Mouse (Mus musculus) olfactory bulb, adult 2 months (tissue): ENCODE results near the gene Cd2bp2.

Source experiments
- CTCF ChIP-seq: fragments of 200-500 bp; IDR thresholded peaks from 2 replicates; pipeline ENCODE4 v1.5.1; 2012; ENCODE audit warnings: low read depth, mild to moderate bottlenecking, low read length, moderate library complexity; ENCODE audit not compliant: insufficient read depth
- POLR2A ChIP-seq: fragments of 200-500 bp; IDR thresholded peaks from 2 replicates; pipeline ENCODE4 v1.6.1; 2012; ENCODE audit warnings: mild to moderate bottlenecking, low read depth, low read length, moderate library complexity; ENCODE audit not compliant: insufficient read depth

DNA sequence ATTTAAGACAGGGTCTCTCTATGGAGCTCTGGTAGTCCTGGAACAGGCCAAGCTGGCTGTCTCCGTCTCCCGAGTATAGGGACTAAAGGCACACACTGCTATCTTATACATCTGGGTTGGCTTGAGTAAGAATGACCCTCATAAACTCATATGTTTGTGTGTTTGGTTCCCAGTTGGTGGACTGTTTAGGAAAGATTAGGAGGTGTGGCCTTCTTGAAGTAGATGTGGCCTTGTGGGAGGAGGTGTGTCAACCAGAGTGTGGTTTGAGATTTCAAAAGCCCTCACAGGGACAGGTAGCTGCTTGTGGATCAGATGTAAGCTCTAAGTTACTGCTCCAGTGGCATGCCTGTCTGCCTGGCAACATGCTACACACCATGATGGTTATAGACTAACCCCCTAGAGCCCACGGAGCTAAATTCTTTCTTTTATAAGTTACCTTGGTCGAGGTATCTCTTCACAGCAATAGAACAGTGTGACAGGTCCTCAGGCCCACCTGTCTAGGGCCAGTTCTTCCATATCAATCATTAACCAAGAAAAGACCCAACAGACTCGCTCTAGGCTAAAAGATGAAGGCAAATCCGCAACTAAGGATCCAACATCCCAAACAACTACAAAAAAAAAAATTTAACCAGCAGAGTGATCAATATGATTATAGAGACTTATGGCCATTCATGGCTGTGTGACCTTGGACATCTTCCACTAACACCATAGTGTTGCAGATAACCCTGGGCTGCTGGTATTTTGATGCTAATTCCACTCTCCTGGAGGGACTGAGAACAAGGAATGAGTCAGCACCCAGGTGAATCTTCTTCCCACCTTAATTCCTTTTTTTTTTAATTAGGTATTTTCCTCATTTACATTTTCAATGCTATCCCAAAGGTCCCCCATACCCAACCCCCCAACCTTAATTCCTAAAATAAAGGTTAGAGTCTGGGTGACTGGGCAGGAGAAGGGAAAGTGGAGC, 27.9 kb upstream of the Cd2bp2 start:
- no peak for TF ChIP-seq POLR2A
- no peak for TF ChIP-seq CTCF
